Mouse (Mus musculus) frontal cortex, adult 2 months (tissue): ENCODE results near the gene Vmn1r52. TPM values are rescaled to one million over a fixed set of nuclear protein-coding genes. Genes with fewer than 3 reads are reported as not detected.
"Not testable (repeated sequence)": the region's sequence is repeated elsewhere in the genome, so short reads cannot be mapped to it uniquely, and the experiment has no call there.

Source experiments
- DNase-seq, 2 experiments: peaks; one replicate each; pipeline ENCODE4 v3.0.0; 2022; ENCODE audit warnings: low spot score in 1 of 2; ENCODE audit errors: extremely low spot score in 1 of 2
- polyA plus RNA-seq: library from polyadenylated mRNA; depleted of rRNA; stranded (reverse); fragments of >200 nt; gene quantifications from 2 replicates; pipeline ENCODE4 v1.2.3, GENCODE M21; 2012; rRNA removed

Vmn1r52 gene
- polyA plus RNA-seq = not detected in 2 replicates

DNA sequence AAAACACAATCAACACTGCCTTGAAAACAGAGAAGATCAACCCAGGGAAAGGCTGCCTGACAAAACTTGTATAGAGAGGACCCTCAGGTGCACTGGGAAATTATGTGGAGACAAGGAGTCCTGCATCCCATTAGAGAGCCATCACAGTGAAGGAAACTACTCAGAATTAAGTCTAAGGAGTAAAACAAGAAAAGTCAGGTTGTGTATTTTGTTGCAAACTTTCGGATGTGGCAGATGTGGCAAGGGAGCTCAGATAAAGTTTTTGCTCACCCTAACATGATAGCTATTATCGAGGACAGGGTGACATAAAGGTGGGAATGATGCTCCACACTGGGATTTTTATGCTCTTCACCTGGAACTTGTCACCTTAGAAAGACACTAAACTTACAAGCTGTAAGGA, at the start of gene Vmn1r52:
Gene Vmn1r52, plus strand, starts transcription at position 301 of the 400 bp plus-strand sequence.
- DNase-seq = no peak

DNA sequence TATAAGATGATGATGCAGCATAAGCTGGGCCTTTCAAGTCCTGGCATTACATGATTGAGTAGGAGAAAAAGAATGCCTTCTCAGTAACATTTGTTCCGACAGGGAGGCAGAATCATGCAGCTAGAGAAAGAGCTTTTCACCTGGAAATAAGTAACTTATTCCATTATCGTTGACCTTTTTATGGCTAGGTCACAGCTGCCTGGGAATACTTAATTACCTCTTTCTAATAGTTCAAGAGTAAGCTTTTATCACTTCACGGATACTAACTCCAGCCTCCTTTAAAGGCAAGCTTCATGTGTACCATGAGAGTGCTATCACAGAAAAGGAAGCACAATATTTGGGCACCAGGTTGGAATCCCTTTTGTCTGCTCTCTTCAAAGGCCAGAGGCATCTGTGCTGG, 14.5 kb upstream of the Vmn1r52 start:
- no peak for DNase-seq

DNA sequence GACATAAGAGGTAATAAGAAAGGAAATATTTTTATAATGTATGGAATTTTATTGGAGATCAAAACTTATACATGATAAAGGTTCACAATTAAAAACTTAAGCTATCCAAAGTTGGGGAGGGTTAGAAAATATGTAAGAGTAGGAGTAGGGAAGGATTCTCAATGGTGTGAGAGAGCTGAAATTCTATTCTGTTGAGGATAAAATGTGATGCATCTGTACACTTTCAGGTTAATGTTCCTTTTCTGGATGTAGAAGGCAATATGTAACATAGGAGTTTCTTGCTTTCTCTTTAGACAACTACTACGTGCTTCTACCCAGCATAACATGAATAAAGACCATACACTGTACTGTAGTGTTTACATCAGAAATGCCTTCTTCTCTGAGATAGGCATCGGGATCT, 27.9 kb downstream of the Vmn1r52 start, which contains the start of gene V1ra8:
Gene V1ra8, plus strand, starts transcription at position 301 of the 400 bp plus-strand sequence.
- not testable (repeated sequence) for DNase-seq

DNA sequence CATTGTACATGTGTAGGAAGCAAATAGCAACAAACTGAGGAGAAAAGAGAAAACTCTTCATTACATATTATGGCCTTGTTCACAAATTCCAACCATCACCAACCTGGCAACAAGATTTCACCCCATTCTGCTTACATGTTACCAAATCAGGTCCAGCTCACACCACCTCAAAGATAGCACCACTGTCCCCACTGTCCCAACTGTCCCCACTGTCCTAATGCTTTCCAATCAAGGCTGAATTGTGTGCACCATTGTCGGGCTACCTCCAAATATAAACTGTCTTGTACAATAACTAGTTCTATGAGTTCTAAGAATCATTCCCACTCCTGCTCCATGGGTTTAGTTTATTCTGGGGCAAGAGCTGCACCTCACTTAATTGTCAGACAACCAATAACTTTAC, 49.7 kb downstream of the Vmn1r52 start, which contains the start of gene Vmn1r53:
Gene Vmn1r53, minus strand, starts transcription at position 101 of the 400 bp plus-strand sequence.
- no peak for DNase-seq

Other genes with a start within 250 kb of the Vmn1r52 start
- gene Vmn1r45, start 234.2 kb upstream of the Vmn1r52 start, polyA plus RNA-seq = not detected in 2 replicates
- not detected in 2 replicates for gene Vmn1r46, start 205.5 kb upstream of the Vmn1r52 start, polyA plus RNA-seq
- not detected in 2 replicates for gene Vmn1r47, start 158.7 kb upstream of the Vmn1r52 start, polyA plus RNA-seq
- not detected in 2 replicates for gene Vmn1r48, start 138.0 kb upstream of the Vmn1r52 start, polyA plus RNA-seq
- gene Vmn1r49, start 96.3 kb upstream of the Vmn1r52 start, polyA plus RNA-seq = not detected in 2 replicates
- gene Vmn1r50, start 73.4 kb upstream of the Vmn1r52 start, polyA plus RNA-seq = not detected in 2 replicates
- not detected in 2 replicates for gene Vmn1r51, start 52.2 kb upstream of the Vmn1r52 start, polyA plus RNA-seq
- not detected in 2 replicates for gene V1ra8, start 28.0 kb downstream of the Vmn1r52 start, polyA plus RNA-seq
- not detected in 2 replicates for gene Vmn1r53, start 49.6 kb downstream of the Vmn1r52 start, polyA plus RNA-seq
- gene Vmn1r54, start 71.5 kb downstream of the Vmn1r52 start, polyA plus RNA-seq = not detected in 2 replicates
- not detected in 2 replicates for gene BC048671, start 126.4 kb downstream of the Vmn1r52 start, polyA plus RNA-seq
- 0.04 and 0.17 TPM in 2 replicates for gene Chst13, start 150.4 kb downstream of the Vmn1r52 start, polyA plus RNA-seq
- gene Uroc1, start 158.5 kb downstream of the Vmn1r52 start, polyA plus RNA-seq = not detected in 2 replicates
- gene Zxdc, start 194.7 kb downstream of the Vmn1r52 start, polyA plus RNA-seq = 16.7 and 18.3 TPM in 2 replicates